Comparison of ENCODE assay signal across 8 mouse cellular contexts in genomic region chr6:136828681-136829080, GRCm38 (mm10). TPM values are rescaled to one million over a fixed set of nuclear protein-coding genes. Genes with fewer than 3 reads are reported as not detected.
DNase-seq lines count a peak whose midpoint lies in the region; ATAC-seq lines count a peak whose summit lies in the region.

No protein-coding gene starts in this region.

- peak overlapping the region; percentile 56 for H3K4me2 ChIP-seq in neural tube, embryonic 11.5 days (ENCODE audit: low read depth)
- peak overlapping the region; percentile 64 for H3K4me2 ChIP-seq in liver, embryonic 11.5 days

- H3K27me3 ChIP-seq in neural tube, embryonic 11.5 days (ENCODE audit: control insufficient read depth, insufficient read depth, low read length): no peaks in the 10 kb centered on the region
- no peaks in the 10 kb centered on the region for H3K27me3 ChIP-seq in liver, embryonic 11.5 days (replicated peaks; ENCODE audit: control insufficient read depth, insufficient read depth, low read length)

- H3K36me3 ChIP-seq in neural tube, embryonic 11.5 days (ENCODE audit: control insufficient read depth, insufficient read depth, low read length): peaks cover 2% of the 10 kb centered on the region; the same call in 1 of the 2 replicates
- H3K36me3 ChIP-seq in liver, embryonic 11.5 days (ENCODE audit: control insufficient read depth, insufficient read depth, low read length): peaks cover 14% of the 10 kb centered on the region

- 30% methylated on average over 4 of the region's 4 CpGs for WGBS in neural tube, embryonic 11.5 days
- WGBS in liver, embryonic 11.5 days: 29% methylated on average over 4 of the region's 4 CpGs

- H3K9ac ChIP-seq in neural tube, embryonic 11.5 days (ENCODE audit: low read length): peak overlapping the region; percentile 47
- peak overlapping the region; percentile 70 for H3K9ac ChIP-seq in liver, embryonic 11.5 days (ENCODE audit: low read depth, low read length)

- 0 out of 2 replicates have a peak, but pooled peaks have one; percentile 14 for ATAC-seq in neural tube, embryonic 11.5 days (ENCODE audit: insufficient read depth, low FRiP score, low TSS enrichment)
- no peak for ATAC-seq in liver, embryonic 11.5 days (replicated peaks; ENCODE audit: low FRiP score)

- H3K9me3 ChIP-seq in neural tube, embryonic 11.5 days (ENCODE audit: control insufficient read depth, low read length): no peaks in the 10 kb centered on the region
- H3K9me3 ChIP-seq in liver, embryonic 11.5 days (ENCODE audit: control insufficient read depth, low read length): no peaks in the 10 kb centered on the region

- peaks cover 3% of the 10 kb centered on the region for H3K4me1 ChIP-seq in neural tube, embryonic 11.5 days (ENCODE audit: control insufficient read depth, insufficient read depth, low read length)
- H3K4me1 ChIP-seq in liver, embryonic 11.5 days (replicated peaks; ENCODE audit: control insufficient read depth, insufficient read depth, low read length): 0 out of 2 replicates have a peak, but pooled peaks cover 5% of the 10 kb centered on the region

- DNase-seq in cerebellum, adult 8-10 months: peak; percentile 16
- no peak for DNase-seq in cerebellum, postnatal 25 days
- no peak for DNase-seq in neural tube, embryonic 11.5 days (ENCODE audit: low spot score)
- DNase-seq in neural tube, embryonic 10.5 days (ENCODE audit: extremely low spot score, low spot score): no peak
- DNase-seq in liver, embryonic 11.5 days (ENCODE audit: low spot score): no peak
- DNase-seq in left cerebral cortex, postnatal 36 days (ENCODE audit: low spot score in 2 of 2): no peak
- no peak for DNase-seq in urinary bladder, postnatal 14 days (ENCODE audit: low spot score)
- DNase-seq in frontal cortex, postnatal 14 days (ENCODE audit: low spot score in 2 of 2): no peak

- intact Hi-C loops in left cerebral cortex, postnatal 36 days (cut with DNase I): no loop called here

- H3K27ac ChIP-seq in neural tube, embryonic 11.5 days (ENCODE audit: low read depth, low read length): no peak overlapping the region
- H3K27ac ChIP-seq in liver, embryonic 11.5 days (ENCODE audit: low read depth, low read length): peak overlapping the region; percentile 51; the same call in 1 of the 2 replicates

- H3K4me3 ChIP-seq in neural tube, embryonic 11.5 days (ENCODE audit: low read depth, low read length): peak overlapping the region; percentile 82
- peak overlapping the region; percentile 100 for H3K4me3 ChIP-seq in liver, embryonic 11.5 days (ENCODE audit: low read depth, low read length)

RNA-seq across cellular contexts. Expression of gene Wbp11, which starts 0.6 kb away (rescaled TPM):
- 150 and 154 TPM in 2 replicates for polyA plus RNA-seq in neural tube, embryonic 11.5 days (2014; fragmentation: Nextera tagmentation; extraction: Ambion mirVana)
- 165 and 168 TPM in 2 replicates for polyA plus RNA-seq in liver, embryonic 11.5 days (2014; fragmentation: Nextera tagmentation; extraction: Ambion mirVana)
- 100 to 1,000 TPM; 122 to 125 TPM for total RNA-seq in left cerebral cortex, postnatal 36 days (2021)

RNA-seq across cellular contexts. Expression of gene BC049715, which starts 1.3 kb away (rescaled TPM):
- 0.94 and 1.3 TPM in 2 replicates for polyA plus RNA-seq in neural tube, embryonic 11.5 days (2014; fragmentation: Nextera tagmentation; extraction: Ambion mirVana)
- polyA plus RNA-seq in liver, embryonic 11.5 days (2014; fragmentation: Nextera tagmentation; extraction: Ambion mirVana): 2.3 and 2.6 TPM in 2 replicates
- 1 to 10 TPM; 3.5 to 4.7 TPM for total RNA-seq in left cerebral cortex, postnatal 36 days (2021)

RNA-seq across cellular contexts. Expression of gene Smco3, which starts 6.6 kb away (rescaled TPM):
- 0.50 and 1.0 TPM in 2 replicates for polyA plus RNA-seq in neural tube, embryonic 11.5 days (2014; fragmentation: Nextera tagmentation; extraction: Ambion mirVana)
- not detected in 2 replicates for polyA plus RNA-seq in liver, embryonic 11.5 days (2014; fragmentation: Nextera tagmentation; extraction: Ambion mirVana)
- total RNA-seq in left cerebral cortex, postnatal 36 days (2021): 1 to 10 TPM; 3.6 to 5.6 TPM

RNA-seq across cellular contexts. Expression of gene H2afj, which starts 20.6 kb away (rescaled TPM):
- polyA plus RNA-seq in neural tube, embryonic 11.5 days (2014; fragmentation: Nextera tagmentation; extraction: Ambion mirVana): 81.5 and 88.1 TPM in 2 replicates
- 186 and 193 TPM in 2 replicates for polyA plus RNA-seq in liver, embryonic 11.5 days (2014; fragmentation: Nextera tagmentation; extraction: Ambion mirVana)
- total RNA-seq in left cerebral cortex, postnatal 36 days (2021): 10 to 100 TPM; 55.2 to 67.5 TPM

RNA-seq across cellular contexts. Expression of gene Hist4h4, which starts 24.5 kb away (rescaled TPM):
- 0.61 and 1.0 TPM in 2 replicates for polyA plus RNA-seq in neural tube, embryonic 11.5 days (2014; fragmentation: Nextera tagmentation; extraction: Ambion mirVana)
- 0.43 and 0.88 TPM in 2 replicates for polyA plus RNA-seq in liver, embryonic 11.5 days (2014; fragmentation: Nextera tagmentation; extraction: Ambion mirVana)
- total RNA-seq in left cerebral cortex, postnatal 36 days (2021): 10 to 100 TPM in 1 of 2 experiments, 1 to 10 TPM in 1; 9.2 to 11.7 TPM
